Mouse (Mus musculus) megakaryocyte-erythroid progenitor cell, adult 5-6 weeks (primary cell): Measurements from ENCODE around the gene Ptprg. TPM values are rescaled to one million over a fixed set of nuclear protein-coding genes. Genes with fewer than 3 reads are reported as not detected.

Source experiments
- ATAC-seq: replicated peaks from 2 replicates; pipeline ENCODE4 v1.8.0; 2016; ENCODE audit warnings: mild to moderate bottlenecking, inconsistent platforms; ENCODE audit not compliant: severe bottlenecking, poor library complexity, low FRiP score, low TSS enrichment
- total RNA-seq, 2 experiments: library from RNA; stranded (forward) in 1 of 2; stranded (reverse) in 1 of 2; fragments of 200-1000, 215-1000 nt in 1 of 2; fragments of >200 nt in 1 of 2; fragmentation: Nextera tagmentation in 1 of 2; gene quantifications; 2 replicates each; pipeline ENCODE4 v1.2.3; 2014 to 2017

The Ptprg gene
- total RNA-seq, 2 experiments from 2014 or later: not detected

- no peak for ATAC-seq
Measured at GRCm38 (mm10) chr14:12099390-12100333, 546.3 kb downstream of the Ptprg start.

GRCm38 (mm10) chr14:12102389-12103325 lies 549.3 kb downstream of the Ptprg start:
- no peak for ATAC-seq

- no peak for ATAC-seq
Measured at GRCm38 (mm10) chr14:12104297-12105155, 551.2 kb downstream of the Ptprg start.

- ATAC-seq: no peak
Measured at GRCm38 (mm10) chr14:12105156-12105430, 551.8 kb downstream of the Ptprg start.

- no peak for ATAC-seq
Measured at GRCm38 (mm10) chr14:12105593-12105992, 552.3 kb downstream of the Ptprg start.

- no peak for ATAC-seq
Measured at GRCm38 (mm10) chr14:12107459-12107858, 554.1 kb downstream of the Ptprg start.

- ATAC-seq: no peak
Measured at GRCm38 (mm10) chr14:12107991-12108390, 554.7 kb downstream of the Ptprg start.

GRCm38 (mm10) chr14:12112548-12113011 lies 559.2 kb downstream of the Ptprg start:
- no peak for ATAC-seq

- ATAC-seq: no peak
Measured at GRCm38 (mm10) chr14:12113326-12113725, 560.0 kb downstream of the Ptprg start.

GRCm38 (mm10) chr14:12114016-12114415 lies 560.7 kb downstream of the Ptprg start:
- ATAC-seq: no peak

- ATAC-seq: no peak
Measured at GRCm38 (mm10) chr14:12119260-12119659, 565.9 kb downstream of the Ptprg start.

GRCm38 (mm10) chr14:12121906-12122305 lies 568.6 kb downstream of the Ptprg start:
- no peak for ATAC-seq

- no peak for ATAC-seq
Measured at GRCm38 (mm10) chr14:12124682-12125081, 571.4 kb downstream of the Ptprg start.

GRCm38 (mm10) chr14:12127951-12128350 lies 574.6 kb downstream of the Ptprg start:
- ATAC-seq: no peak

GRCm38 (mm10) chr14:12132046-12132615 lies 578.8 kb downstream of the Ptprg start:
- ATAC-seq: no peak

- no peak for ATAC-seq
Measured at GRCm38 (mm10) chr14:12133163-12133562, 579.8 kb downstream of the Ptprg start.

- no peak for ATAC-seq
Measured at GRCm38 (mm10) chr14:12134504-12134903, 581.2 kb downstream of the Ptprg start.

- ATAC-seq: no peak
Measured at GRCm38 (mm10) chr14:12136536-12136935, 583.2 kb downstream of the Ptprg start.
